Mouse (Mus musculus): ENCODE data around the gene Ydjc. TPM values are rescaled to one million over a fixed set of nuclear protein-coding genes. Genes with fewer than 3 reads are reported as not detected.
A peak's percentile ranks its signal among the peaks of the same experiment; 100 is the strongest.

Gene Ydjc
- polyA plus RNA-seq, 1 experiment, result 5.9 TPM

DNA sequence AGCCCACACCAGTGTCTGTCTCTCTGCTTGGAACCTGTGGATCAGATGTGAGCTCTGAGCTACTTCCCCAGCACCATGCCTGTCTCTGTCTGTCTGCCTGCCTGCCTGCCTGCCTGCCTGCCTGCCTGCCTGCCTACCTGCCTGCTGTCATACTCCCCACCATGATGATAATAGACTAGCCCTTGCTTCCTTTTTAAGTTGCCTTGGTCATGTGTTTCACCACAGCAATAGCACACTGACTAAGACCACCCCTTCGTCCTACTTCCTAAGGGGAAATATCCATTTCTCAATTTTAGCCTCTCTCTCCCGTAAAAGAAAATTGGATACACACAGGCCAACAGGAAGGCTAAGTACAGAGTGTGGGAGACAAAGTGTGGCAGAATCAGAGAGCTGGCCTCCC, 37.7 kb downstream of the Ydjc start:
- Histone ChIP-seq H3K27ac (ENCODE audit: insufficient read depth, low read length) (no peak overlapping the region), H3K4me1 (ENCODE audit: control insufficient read depth, insufficient read depth, low read length) (no peaks in the 10 kb centered on the region), H3K4me3 (ENCODE audit: insufficient read depth, low read length) (no peak overlapping the region)
- TF ChIP-seq POLR2A (IDR thresholded peaks at IDR 0.05; ENCODE audit: low read depth, low read length) (no peak), CTCF (IDR thresholded peaks at IDR 0.05; ENCODE audit: borderline replicate concordance, insufficient read depth, low read length) (no peak)

DNA sequence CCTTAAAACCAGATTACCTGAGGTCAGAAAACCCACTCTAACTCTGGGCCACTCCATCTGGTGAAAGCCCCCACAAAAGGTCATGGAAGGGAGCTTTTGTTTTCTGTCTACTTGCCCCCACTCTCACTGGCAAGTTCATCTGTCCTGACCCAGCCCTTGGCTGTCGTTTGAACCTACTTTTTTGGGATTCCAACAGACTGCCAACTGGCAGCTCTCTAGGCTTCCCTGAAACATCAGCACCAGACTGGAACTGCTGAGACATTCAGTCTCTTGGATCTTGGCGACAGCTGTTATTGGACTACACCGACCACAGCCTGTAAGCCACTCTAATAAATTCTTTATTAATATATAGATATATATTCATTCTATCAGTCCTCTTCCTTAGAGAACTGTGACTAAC, 38.6 kb downstream of the Ydjc start:
- Histone ChIP-seq H3K27ac (ENCODE audit: insufficient read depth, low read length) (no peak overlapping the region), H3K4me1 (ENCODE audit: control insufficient read depth, insufficient read depth, low read length) (no peaks in the 10 kb centered on the region; the same call in 1 of the 2 replicates), H3K4me3 (ENCODE audit: insufficient read depth, low read length) (no peak overlapping the region)
- no peak for TF ChIP-seq POLR2A (IDR thresholded peaks at IDR 0.05; ENCODE audit: low read depth, low read length)
- TF ChIP-seq CTCF (IDR thresholded peaks at IDR 0.05; ENCODE audit: borderline replicate concordance, insufficient read depth, low read length), result no peak

DNA sequence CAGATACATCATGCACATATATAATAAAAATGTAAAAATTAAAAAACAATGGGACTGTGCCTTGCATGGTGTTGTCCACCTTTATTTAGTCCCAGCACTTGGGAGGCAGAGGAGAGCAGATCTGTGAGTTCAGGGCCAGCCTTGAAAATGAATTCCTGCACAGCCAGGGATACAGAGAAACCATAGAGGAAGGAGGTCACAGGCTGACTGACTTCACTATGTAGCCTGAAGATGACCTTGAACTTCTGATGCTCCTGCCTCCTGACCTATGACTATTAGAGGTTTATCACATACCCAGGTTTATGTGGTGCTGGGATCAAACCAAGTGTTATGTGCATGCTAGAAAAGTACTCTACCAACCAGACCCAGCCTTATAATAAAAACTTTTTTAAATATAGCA, 41.1 kb downstream of the Ydjc start:
- H3K27ac ChIP-seq (ENCODE audit: insufficient read depth, low read length), result no peak overlapping the region
- H3K4me3 ChIP-seq (ENCODE audit: insufficient read depth, low read length), result no peak overlapping the region
- TF ChIP-seq CTCF (IDR thresholded peaks at IDR 0.05; ENCODE audit: borderline replicate concordance, insufficient read depth, low read length), result no peak
- TF ChIP-seq POLR2A (IDR thresholded peaks at IDR 0.05; ENCODE audit: low read depth, low read length), result no peak
- H3K4me1 ChIP-seq (ENCODE audit: control insufficient read depth, insufficient read depth, low read length), result no peaks in the 10 kb centered on the region; the same call in 1 of the 2 replicates

DNA sequence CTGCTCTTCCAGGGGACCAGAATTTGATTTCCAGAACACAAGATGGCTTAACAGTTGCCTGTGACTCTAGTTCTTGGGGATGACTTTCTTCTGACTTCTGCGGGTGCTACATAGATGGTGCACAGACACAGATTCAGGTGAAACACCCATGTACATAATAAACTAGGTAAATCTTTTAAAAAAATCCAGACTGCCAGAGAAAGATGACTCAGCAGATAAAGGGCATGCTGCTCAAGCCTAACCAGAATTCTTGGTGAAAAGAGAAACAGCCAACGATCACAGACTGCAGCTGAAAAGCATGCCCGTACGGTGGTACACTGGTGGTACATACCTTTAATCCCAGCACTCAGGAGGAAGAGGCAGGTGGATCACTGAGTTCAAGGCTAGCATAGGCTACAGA, 49.4 kb downstream of the Ydjc start:
- Histone ChIP-seq H3K27ac (ENCODE audit: insufficient read depth, low read length) (no peak overlapping the region), H3K4me1 (ENCODE audit: control insufficient read depth, insufficient read depth, low read length) (peaks cover 2% of the 10 kb centered on the region; the same call in 1 of the 2 replicates), H3K4me3 (ENCODE audit: insufficient read depth, low read length) (no peak overlapping the region)
- TF ChIP-seq CTCF (IDR thresholded peaks at IDR 0.05; ENCODE audit: borderline replicate concordance, insufficient read depth, low read length), result no peak
- TF ChIP-seq POLR2A (IDR thresholded peaks at IDR 0.05; ENCODE audit: low read depth, low read length), result no peak

DNA sequence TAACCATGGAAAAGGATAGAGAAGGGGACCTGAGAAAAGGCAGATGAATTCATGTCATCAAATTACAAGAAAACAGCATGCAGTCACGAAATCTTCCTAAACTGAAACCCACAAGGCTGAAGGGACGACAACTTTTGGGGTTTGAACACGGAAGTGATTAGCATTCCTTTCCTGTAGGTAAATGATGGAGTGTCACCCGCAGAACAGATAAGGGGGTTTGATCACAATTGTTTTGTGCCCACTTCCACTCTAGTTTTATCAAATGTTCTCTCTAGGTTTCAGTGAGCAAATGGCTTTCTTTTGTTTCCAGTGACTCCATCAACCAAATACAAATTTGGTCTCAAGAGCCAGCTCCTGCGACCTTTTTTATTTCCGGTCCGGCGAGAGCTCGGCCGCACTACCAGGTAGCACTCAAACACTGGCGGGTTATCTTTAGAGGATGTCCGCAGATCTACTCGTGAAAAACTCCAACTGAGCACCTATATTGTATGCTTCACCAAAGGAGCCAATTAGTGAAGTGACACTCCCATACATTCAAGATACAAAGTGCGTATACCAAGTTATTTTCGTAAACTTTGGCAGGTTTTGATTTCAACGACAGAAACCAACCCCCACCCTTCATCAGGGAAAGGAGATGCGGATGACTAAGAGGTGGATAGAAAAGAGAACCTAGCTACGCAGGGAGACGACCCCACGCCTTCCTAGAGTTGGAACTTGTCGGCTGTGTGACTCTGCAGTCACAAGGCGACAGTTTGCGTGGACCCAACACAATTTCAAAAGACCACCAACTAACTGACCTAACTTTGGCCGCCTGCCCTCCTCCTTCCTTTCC, 55.9 kb downstream of the Ydjc start:
- Histone ChIP-seq H3K4me1 (ENCODE audit: control insufficient read depth, insufficient read depth, low read length) (peaks cover 2% of the 10 kb centered on the region; the same call in 1 of the 2 replicates), H3K27ac (ENCODE audit: insufficient read depth, low read length) (peak overlapping the region; percentile 47), H3K4me3 (ENCODE audit: insufficient read depth, low read length) (peak overlapping the region; percentile 97)
- TF ChIP-seq POLR2A (IDR thresholded peaks at IDR 0.05; ENCODE audit: low read depth, low read length) (no peak; the same call in 1 of the 2 replicates), CTCF (IDR thresholded peaks at IDR 0.05; ENCODE audit: borderline replicate concordance, insufficient read depth, low read length) (no peak)

DNA sequence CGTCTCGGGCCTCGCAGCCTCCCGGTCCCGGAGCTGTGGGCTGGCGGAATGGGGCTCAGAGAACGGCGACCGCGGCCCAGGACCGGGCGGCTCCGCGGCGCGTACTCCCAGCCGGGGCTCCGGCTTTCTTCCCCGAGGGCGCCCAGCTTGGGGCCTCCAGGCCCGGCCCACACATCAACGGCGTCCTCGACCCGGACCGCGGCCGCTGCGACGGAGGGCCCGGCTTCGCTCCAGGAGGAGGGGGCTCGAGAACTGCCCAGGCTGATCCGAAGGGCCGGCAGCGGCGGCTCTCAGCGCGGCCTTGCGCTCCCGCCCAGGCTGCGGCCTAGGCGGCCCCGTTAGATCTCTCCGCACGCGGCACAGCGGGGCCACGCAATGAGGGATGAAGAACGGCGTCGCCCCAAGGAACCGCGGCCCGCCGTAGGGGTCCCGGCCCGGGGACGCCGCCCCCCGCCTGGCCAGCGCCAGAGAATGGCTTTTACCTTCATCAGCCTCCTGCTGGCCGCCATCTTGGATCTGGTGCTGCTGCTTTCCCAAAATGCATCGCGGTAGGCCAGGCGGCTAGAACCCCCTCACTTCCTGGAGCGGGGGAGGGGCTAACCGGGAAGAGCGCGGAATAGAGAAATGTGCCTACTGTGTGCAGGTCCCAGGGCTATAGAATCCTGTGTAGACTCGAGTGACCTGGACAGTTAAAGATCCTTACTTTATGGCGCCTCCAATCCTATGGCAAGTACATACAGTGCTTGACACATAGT, 56.7 kb downstream of the Ydjc start:
- peak overlapping the region; percentile 97 for H3K4me3 ChIP-seq (ENCODE audit: insufficient read depth, low read length)
- H3K27ac ChIP-seq (ENCODE audit: insufficient read depth, low read length), result peak overlapping the region; percentile 47
- TF ChIP-seq CTCF (IDR thresholded peaks at IDR 0.05; ENCODE audit: borderline replicate concordance, insufficient read depth, low read length) (no peak), POLR2A (IDR thresholded peaks at IDR 0.05; ENCODE audit: low read depth, low read length) (peak; percentile 84)
- peaks cover 2% of the 10 kb centered on the region; the same call in 1 of the 2 replicates for H3K4me1 ChIP-seq (ENCODE audit: control insufficient read depth, insufficient read depth, low read length)

DNA sequence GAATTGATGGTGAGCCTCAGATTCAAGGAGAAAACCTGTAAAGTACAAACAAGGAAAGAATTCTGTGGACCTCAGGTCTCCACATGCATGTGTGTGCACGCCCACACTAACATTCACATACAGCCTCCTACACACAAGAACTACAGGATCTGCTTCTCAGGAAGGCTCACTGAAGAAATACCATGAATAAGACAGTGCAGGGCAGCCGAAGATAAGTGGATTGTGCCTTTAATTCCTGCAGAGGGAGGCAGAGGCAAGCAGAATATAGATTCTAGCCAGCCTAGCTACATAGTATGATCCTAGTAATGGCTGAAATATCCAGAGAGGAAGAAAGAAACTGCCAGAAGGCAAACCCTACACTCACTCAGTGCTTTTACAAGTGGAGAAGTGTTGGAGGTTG, 57.6 kb downstream of the Ydjc start:
- Histone ChIP-seq H3K27ac (ENCODE audit: insufficient read depth, low read length) (no peak overlapping the region), H3K4me3 (ENCODE audit: insufficient read depth, low read length) (no peak overlapping the region), H3K4me1 (ENCODE audit: control insufficient read depth, insufficient read depth, low read length) (peaks cover 2% of the 10 kb centered on the region; the same call in 1 of the 2 replicates)
- no peak for TF ChIP-seq POLR2A (IDR thresholded peaks at IDR 0.05; ENCODE audit: low read depth, low read length)
- TF ChIP-seq CTCF (IDR thresholded peaks at IDR 0.05; ENCODE audit: borderline replicate concordance, insufficient read depth, low read length), result no peak

DNA sequence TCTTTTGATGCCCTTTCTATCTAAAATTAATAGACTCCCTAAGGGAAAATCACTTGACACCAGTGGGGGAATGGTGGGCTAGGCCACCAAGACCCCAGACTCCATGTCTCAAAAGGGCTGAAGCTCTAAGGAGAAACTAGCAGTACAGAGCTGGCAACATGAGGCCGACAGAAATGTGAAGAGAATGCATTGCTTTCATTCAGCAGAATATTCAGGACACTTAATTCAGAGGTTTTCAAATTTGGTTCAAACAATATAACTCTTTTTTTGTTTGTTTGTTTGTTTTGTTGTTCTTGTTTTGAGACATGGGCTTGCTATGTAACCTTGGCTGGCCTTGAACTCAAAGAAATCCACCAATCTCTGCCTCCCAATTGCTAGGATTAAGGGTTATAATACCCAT, 58.1 kb downstream of the Ydjc start, which contains the start of gene Ube2l3:
Gene Ube2l3 (minus strand): TSS at position 101 of the 400 bp plus-strand sequence.
- TF ChIP-seq POLR2A (IDR thresholded peaks at IDR 0.05; ENCODE audit: low read depth, low read length) (no peak), CTCF (IDR thresholded peaks at IDR 0.05; ENCODE audit: borderline replicate concordance, insufficient read depth, low read length) (no peak)
- no peak within 1 kb of the TSS for H3K27ac ChIP-seq (ENCODE audit: insufficient read depth, low read length)
- peak within 1 kb of the TSS; percentile 97; the same call in 1 of the 2 replicates for H3K4me3 ChIP-seq (ENCODE audit: insufficient read depth, low read length)
- peaks cover 2% of the 10 kb centered on the region; the same call in 1 of the 2 replicates for H3K4me1 ChIP-seq (ENCODE audit: control insufficient read depth, insufficient read depth, low read length)

DNA sequence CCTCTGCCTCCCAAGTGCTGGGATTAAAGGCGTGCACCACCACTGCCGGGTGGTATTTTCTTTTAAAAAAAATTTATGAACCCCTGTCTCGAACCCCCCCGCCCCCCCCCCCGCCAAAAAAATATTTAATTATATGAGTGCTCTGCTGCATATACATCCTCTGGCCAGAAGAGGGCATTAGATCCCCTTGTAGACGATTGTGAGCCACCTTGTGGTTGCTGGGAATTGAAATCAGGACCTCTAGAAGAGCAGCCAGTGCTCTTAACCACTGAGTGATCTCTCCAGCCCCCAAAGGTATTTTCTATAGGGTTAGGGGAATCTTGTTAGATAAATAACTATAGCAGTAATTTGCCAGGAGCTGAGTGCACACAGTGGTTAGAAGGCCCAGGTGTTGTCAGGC, 60.6 kb downstream of the Ydjc start:
- 0 out of 2 replicates have a peak, but pooled peaks have one; percentile 16 for TF ChIP-seq CTCF (IDR thresholded peaks at IDR 0.05; ENCODE audit: borderline replicate concordance, insufficient read depth, low read length)
- TF ChIP-seq POLR2A (IDR thresholded peaks at IDR 0.05; ENCODE audit: low read depth, low read length), result no peak
- Histone ChIP-seq H3K27ac (ENCODE audit: insufficient read depth, low read length) (no peak overlapping the region), H3K4me3 (ENCODE audit: insufficient read depth, low read length) (no peak overlapping the region), H3K4me1 (ENCODE audit: control insufficient read depth, insufficient read depth, low read length) (peaks cover 3% of the 10 kb centered on the region; the same call in 1 of the 2 replicates)

Data from embryonic fibroblast, embryonic 13.5 days (primary cell).